Mouse (Mus musculus) G1E (cell line): ENCODE data around the gene Nnat.

ENCODE experiments used
- CTCF ChIP-seq: IDR thresholded peaks from 2 replicates; pipeline ENCODE4 v1.5.1; 2012; ENCODE audit warnings: low read depth, low read length, inconsistent platforms, mixed read lengths
- GATA1 ChIP-seq: IDR thresholded peaks from 2 replicates; pipeline ENCODE4 v1.6.1; 2012; ENCODE audit warnings: borderline replicate concordance, low read length, inconsistent platforms, mixed read lengths

DNA sequence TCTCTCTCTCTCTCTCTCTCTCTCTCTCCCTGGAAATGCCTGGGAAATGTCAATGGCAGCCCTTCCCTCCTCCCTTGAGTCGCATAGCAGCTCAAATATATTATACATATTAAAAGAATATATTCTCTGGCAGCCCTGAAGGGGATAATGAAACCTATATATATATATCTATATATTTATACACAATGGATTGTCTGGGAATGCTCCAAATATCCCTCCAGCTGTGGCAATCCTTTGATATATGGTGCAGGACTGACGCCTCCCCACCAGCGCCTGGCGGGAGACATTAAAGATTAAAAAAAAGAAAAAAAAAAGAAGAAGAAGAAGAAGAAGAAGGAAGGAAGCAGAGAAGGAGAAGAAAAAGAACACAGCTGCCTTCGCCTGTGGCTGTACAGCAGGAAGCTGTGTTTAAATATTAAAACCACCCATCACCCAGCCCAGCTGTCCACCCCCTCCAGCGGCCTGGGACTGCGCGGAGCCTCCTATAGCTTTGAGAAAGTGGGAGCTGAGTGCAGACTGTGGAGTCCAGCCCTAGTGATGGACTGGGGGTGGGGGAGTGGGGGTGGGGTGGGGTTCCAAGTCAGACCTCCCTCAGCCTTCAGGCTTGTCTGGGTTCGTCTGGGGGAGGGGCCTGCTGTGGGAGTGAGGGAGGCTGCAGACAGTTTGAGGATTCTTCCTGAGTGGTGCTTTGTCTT is 47.8 kb downstream of the Nnat start:
- TF ChIP-seq CTCF (no peak), GATA1 (no peak)
